Mouse (Mus musculus) bone marrow macrophage, adult 2 months (primary cell): ENCODE data around the gene Foxc2.

ENCODE experiments used
- CTCF ChIP-seq: IDR thresholded peaks from 2 replicates; pipeline ENCODE4 v1.5.1; 2012; ENCODE audit warnings: low read depth, mild to moderate bottlenecking, low read length, moderate library complexity
- POLR2A ChIP-seq: IDR thresholded peaks from 2 replicates; pipeline ENCODE4 v1.6.1; 2012; ENCODE audit warnings: mild to moderate bottlenecking, low read depth, low read length, borderline replicate concordance

- no peak for TF ChIP-seq CTCF
- TF ChIP-seq POLR2A, result no peak
These were observed 40.0 kb upstream of the Foxc2 start for GRCm38 (mm10) chr8:121075936-121076335.
